Mouse (Mus musculus) neural tube, embryonic 13.5 days (tissue): ENCODE results near the gene Fam214a. TPM values are rescaled to one million over a fixed set of nuclear protein-coding genes. Genes with fewer than 3 reads are reported as not detected.

Source experiments
- ATAC-seq: fragments of 200-750 bp; cut with Nextera tagmentation; 2 replicates; pipeline ENCODE4 v1.8.0; 2017; ENCODE audit warnings: low read depth, mild to moderate bottlenecking, moderate TSS enrichment, moderate library complexity
- H3K27ac ChIP-seq: fragments of 300-500 bp; sonication (generic); replicated peaks from 2 replicates; pipeline ENCODE4 v1.5.1; 2015; ENCODE audit warnings: moderate library complexity, mild to moderate bottlenecking, inconsistent platforms
- H3K27me3 ChIP-seq: fragments of 300-500 bp; sonication (generic); 2 replicates; pipeline ENCODE4 v1.6.1; 2015; ENCODE audit warnings: mild to moderate bottlenecking, inconsistent platforms
- H3K36me3 ChIP-seq: fragments of 300-500 bp; sonication (generic); 2 replicates; pipeline ENCODE4 v1.6.1; 2015; ENCODE audit warnings: mild to moderate bottlenecking, inconsistent platforms
- H3K4me1 ChIP-seq: fragments of 300-500 bp; sonication (generic); replicated peaks from 2 replicates; pipeline ENCODE4 v1.6.1; 2015; ENCODE audit warnings: inconsistent platforms
- H3K4me2 ChIP-seq: fragments of 300-500 bp; sonication (generic); 2 replicates; pipeline ENCODE4 v1.6.1; 2015; ENCODE audit warnings: inconsistent platforms, mild to moderate bottlenecking, moderate library complexity
- H3K4me3 ChIP-seq: fragments of 300-500 bp; sonication (generic); 2 replicates; pipeline ENCODE4 v1.5.1; 2015; ENCODE audit warnings: mild to moderate bottlenecking, inconsistent platforms
- H3K9ac ChIP-seq: fragments of 300-500 bp; sonication (generic); 2 replicates; pipeline ENCODE4 v1.6.1; 2015; ENCODE audit warnings: moderate library complexity, mild to moderate bottlenecking, inconsistent platforms
- H3K9me3 ChIP-seq: fragments of 300-500 bp; sonication (generic); 2 replicates; pipeline ENCODE4 v1.6.1; 2016; ENCODE audit warnings: inconsistent platforms
- WGBS: fragments of 180-500 bp; shearing (Covaris S2); methylation state at CpG from one replicate; pipeline ENCODE4 v1.1.7; 2015; 5-methylcytosine and 5-hydroxymethylcytosine counted together
- polyA plus RNA-seq: library from polyadenylated mRNA; unstranded; fragments of >200 nt; fragmentation: Nextera tagmentation; extraction: Ambion mirVana; gene quantifications from 2 replicates; pipeline ENCODE4 v1.2.1, GENCODE M21; 2015

Fam214a gene
- polyA plus RNA-seq, 1 experiment from 2014 or later = 24.8 TPM

- Histone ChIP-seq H3K4me2 (no peak overlapping the region), H3K9ac (no peak overlapping the region), H3K27ac (no peak overlapping the region), H3K36me3 (peaks cover 88% of the 10 kb centered on the region), H3K27me3 (no peaks in the 10 kb centered on the region), H3K4me3 (no peak overlapping the region), H3K4me1 (no peaks in the 10 kb centered on the region), H3K9me3 (no peaks in the 10 kb centered on the region)
- ATAC-seq = no peak
- 95% methylated on average over 3 of the region's 3 CpGs for WGBS
These were observed 66.9 kb downstream of the Fam214a start for GRCm38 (mm10) chr9:75019592-75019991.

GRCm38 (mm10) chr9:75020561-75020960 is 67.9 kb downstream of the Fam214a start:
- Histone ChIP-seq H3K4me3 (no peak overlapping the region), H3K4me1 (no peaks in the 10 kb centered on the region), H3K4me2 (no peak overlapping the region), H3K27ac (no peak overlapping the region), H3K27me3 (no peaks in the 10 kb centered on the region), H3K9ac (no peak overlapping the region), H3K36me3 (peaks cover 80% of the 10 kb centered on the region), H3K9me3 (no peaks in the 10 kb centered on the region)
- no peak for ATAC-seq
- 83% methylated on average over 4 of the region's 4 CpGs for WGBS

GRCm38 (mm10) chr9:75022546-75022945 is 69.9 kb downstream of the Fam214a start:
- Histone ChIP-seq H3K4me1 (no peaks in the 10 kb centered on the region), H3K36me3 (peaks cover 73% of the 10 kb centered on the region), H3K9ac (no peak overlapping the region), H3K9me3 (no peaks in the 10 kb centered on the region), H3K4me2 (no peak overlapping the region), H3K4me3 (no peak overlapping the region), H3K27me3 (no peaks in the 10 kb centered on the region), H3K27ac (no peak overlapping the region)
- whole genome bisulfite sequencing = 90% methylated on average over 7 of the region's 7 CpGs
- ATAC-seq = no peak

GRCm38 (mm10) chr9:75023150-75023894 is 70.6 kb downstream of the Fam214a start:
- H3K27me3 ChIP-seq = no peaks in the 10 kb centered on the region
- no peak overlapping the region for H3K9ac ChIP-seq
- no peak overlapping the region for H3K27ac ChIP-seq
- no peaks in the 10 kb centered on the region for H3K9me3 ChIP-seq
- H3K4me3 ChIP-seq = no peak overlapping the region
- peaks cover 73% of the 10 kb centered on the region for H3K36me3 ChIP-seq
- 52% methylated on average over 5 of the region's 5 CpGs for WGBS
- no peak for ATAC-seq
- no peak overlapping the region for H3K4me2 ChIP-seq
- H3K4me1 ChIP-seq = no peaks in the 10 kb centered on the region

DNA sequence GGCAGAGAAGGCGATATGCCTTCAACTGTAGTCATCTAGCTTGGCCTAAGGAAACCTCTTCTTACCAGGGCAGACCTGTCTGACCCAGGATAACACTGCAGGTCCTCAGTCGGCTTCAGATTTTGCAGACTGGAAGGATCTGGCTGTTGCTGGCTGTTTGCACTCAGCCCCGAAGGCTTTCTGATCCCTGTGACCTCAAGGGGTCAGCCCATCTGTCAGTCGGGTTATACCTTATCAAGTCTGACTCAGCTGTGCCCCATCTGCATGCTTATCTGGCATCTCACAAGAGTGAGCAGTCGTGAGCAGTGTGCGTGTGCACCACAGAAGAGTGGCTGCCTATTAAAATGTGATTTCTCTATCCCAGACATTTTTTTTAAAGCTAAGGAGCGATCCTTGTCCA is 71.4 kb downstream of the Fam214a start:
- WGBS = 65% methylated on average over 7 of the region's 7 CpGs
- no peak overlapping the region for H3K4me3 ChIP-seq
- no peak overlapping the region for H3K4me2 ChIP-seq
- H3K4me1 ChIP-seq = no peaks in the 10 kb centered on the region
- no peak for ATAC-seq
- no peaks in the 10 kb centered on the region for H3K9me3 ChIP-seq
- no peak overlapping the region for H3K27ac ChIP-seq
- peaks cover 74% of the 10 kb centered on the region for H3K36me3 ChIP-seq
- H3K27me3 ChIP-seq = no peaks in the 10 kb centered on the region
- H3K9ac ChIP-seq = no peak overlapping the region

GRCm38 (mm10) chr9:75025689-75026088 is 73.0 kb downstream of the Fam214a start:
- Histone ChIP-seq H3K4me2 (no peak overlapping the region), H3K27ac (no peak overlapping the region), H3K4me1 (no peaks in the 10 kb centered on the region), H3K4me3 (no peak overlapping the region), H3K27me3 (no peaks in the 10 kb centered on the region), H3K9ac (no peak overlapping the region), H3K36me3 (peaks cover 72% of the 10 kb centered on the region), H3K9me3 (no peaks in the 10 kb centered on the region)
- no peak for ATAC-seq
- WGBS = 73% methylated on average over 6 of the region's 6 CpGs

DNA sequence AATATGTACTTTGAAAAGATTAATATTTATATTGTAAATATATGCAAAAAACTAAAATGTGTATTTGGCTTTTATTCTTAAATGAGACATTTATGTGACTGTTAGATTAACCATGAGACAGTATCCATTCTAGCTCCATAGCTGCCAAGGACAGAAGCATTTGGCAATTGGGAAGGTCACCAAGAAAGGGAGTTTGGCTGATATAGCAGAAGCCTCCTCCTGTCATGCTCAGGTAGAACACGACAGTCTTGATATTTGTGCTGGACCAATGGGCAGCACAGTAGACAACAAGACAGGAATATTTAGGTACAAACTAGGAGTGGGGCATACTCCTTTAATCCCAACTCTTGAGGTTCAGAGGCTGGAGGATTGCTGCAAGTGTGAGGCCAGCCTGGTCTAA is 79.7 kb downstream of the Fam214a start:
- Histone ChIP-seq H3K4me3 (no peak overlapping the region), H3K36me3 (peaks cover 40% of the 10 kb centered on the region), H3K27me3 (no peaks in the 10 kb centered on the region), H3K4me1 (no peaks in the 10 kb centered on the region), H3K9me3 (no peaks in the 10 kb centered on the region), H3K4me2 (no peak overlapping the region), H3K27ac (no peak overlapping the region), H3K9ac (no peak overlapping the region)
- 88% methylated on average over 1 of the region's 1 CpGs for WGBS
- ATAC-seq = no peak

DNA sequence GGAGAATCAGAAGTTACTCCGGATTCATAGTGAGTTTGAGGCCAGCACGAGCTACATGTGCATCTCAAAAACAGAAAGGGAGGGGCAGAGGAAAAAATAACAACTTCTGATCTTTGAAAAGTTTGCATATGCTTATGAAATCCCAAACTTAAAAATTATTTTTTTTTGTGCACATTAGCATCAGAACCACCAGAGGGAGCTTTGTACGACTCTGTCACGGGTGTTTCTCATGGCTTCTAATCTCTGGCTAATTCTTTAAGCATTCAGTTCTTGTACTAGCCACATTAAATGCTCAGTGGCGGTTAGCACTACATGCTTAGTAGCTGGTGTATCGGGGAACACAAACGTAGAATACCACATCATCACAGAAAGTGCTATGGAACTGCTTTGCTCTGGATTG is 80.5 kb downstream of the Fam214a start:
- H3K4me2 ChIP-seq = no peak overlapping the region
- H3K36me3 ChIP-seq = peaks cover 35% of the 10 kb centered on the region
- no peak for ATAC-seq
- WGBS = 62% methylated on average over 7 of the region's 7 CpGs
- no peaks in the 10 kb centered on the region for H3K9me3 ChIP-seq
- no peaks in the 10 kb centered on the region for H3K27me3 ChIP-seq
- H3K27ac ChIP-seq = no peak overlapping the region
- H3K9ac ChIP-seq = no peak overlapping the region
- H3K4me1 ChIP-seq = peaks cover 2% of the 10 kb centered on the region
- no peak overlapping the region for H3K4me3 ChIP-seq

DNA sequence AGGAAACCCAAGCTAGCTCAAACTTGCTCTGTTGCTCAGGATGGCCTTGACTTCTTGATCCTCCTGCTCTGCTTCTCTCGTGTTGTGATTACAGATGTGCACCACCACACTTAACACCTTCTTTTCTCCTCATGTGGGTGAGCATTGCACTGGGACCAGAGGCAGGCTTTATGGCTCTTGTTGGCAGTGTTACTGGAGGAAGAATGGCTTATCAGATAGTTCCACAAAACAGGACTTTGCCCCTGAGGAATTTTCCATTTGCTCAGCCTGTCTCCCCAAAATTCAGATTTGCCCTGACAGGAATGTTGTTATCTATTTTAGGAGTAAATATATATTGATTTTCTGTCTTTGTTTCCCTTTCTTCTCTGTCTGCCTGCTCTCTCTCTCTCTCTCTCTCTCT is 82.0 kb downstream of the Fam214a start:
- Histone ChIP-seq H3K9me3 (no peaks in the 10 kb centered on the region), H3K27ac (no peak overlapping the region), H3K4me1 (peaks cover 15% of the 10 kb centered on the region), H3K4me3 (no peak overlapping the region), H3K27me3 (no peaks in the 10 kb centered on the region), H3K36me3 (peaks cover 22% of the 10 kb centered on the region), H3K9ac (no peak overlapping the region), H3K4me2 (no peak overlapping the region)
- no peak for ATAC-seq
- 47% methylated on average over 1 of the region's 1 CpGs for WGBS

GRCm38 (mm10) chr9:75035944-75036343 is 83.3 kb downstream of the Fam214a start:
- no peak overlapping the region for H3K27ac ChIP-seq
- no peak overlapping the region for H3K9ac ChIP-seq
- WGBS = 81% methylated on average over 4 of the region's 4 CpGs
- H3K4me3 ChIP-seq = no peak overlapping the region
- no peaks in the 10 kb centered on the region for H3K27me3 ChIP-seq
- no peak overlapping the region for H3K4me2 ChIP-seq
- no peaks in the 10 kb centered on the region for H3K9me3 ChIP-seq
- H3K36me3 ChIP-seq = peaks cover 11% of the 10 kb centered on the region
- peaks cover 19% of the 10 kb centered on the region for H3K4me1 ChIP-seq
- no peak for ATAC-seq

- Histone ChIP-seq H3K9me3 (no peaks in the 10 kb centered on the region), H3K27ac (peak within 1 kb of the TSS; percentile 78), H3K4me3 (peak within 1 kb of the TSS; percentile 97), H3K36me3 (no peaks in the 10 kb centered on the region), H3K27me3 (no peaks in the 10 kb centered on the region), H3K9ac (peak within 1 kb of the TSS; percentile 93), H3K4me2 (peak within 1 kb of the TSS; percentile 81), H3K4me1 (peaks cover 19% of the 10 kb centered on the region)
- peak; percentile 97 for ATAC-seq
- WGBS = under 1% methylated on average over 66 of the region's 73 CpGs
These were observed 85.0 kb downstream of the Fam214a start, which contains the start of gene Arpp19 for GRCm38 (mm10) chr9:75037451-75038356. Gene Arpp19 (plus strand): TSS chr9:75037614.

- peak overlapping the region; percentile 97 for H3K4me3 ChIP-seq
- peak overlapping the region; percentile 93 for H3K9ac ChIP-seq
- no peak overlapping the region for H3K27ac ChIP-seq
- H3K4me1 ChIP-seq = peaks cover 19% of the 10 kb centered on the region
- H3K4me2 ChIP-seq = peak overlapping the region; percentile 81
- no peak for ATAC-seq
- H3K9me3 ChIP-seq = no peaks in the 10 kb centered on the region
- 1% methylated on average over 10 of the region's 10 CpGs for WGBS
- H3K36me3 ChIP-seq = no peaks in the 10 kb centered on the region
- H3K27me3 ChIP-seq = no peaks in the 10 kb centered on the region
These were observed 85.6 kb downstream of the Fam214a start for GRCm38 (mm10) chr9:75038357-75038688.
